Mouse (Mus musculus) stomach, embryonic 16.5 days (tissue): ENCODE results near the gene Chac2. TPM values are rescaled to one million over a fixed set of nuclear protein-coding genes. Genes with fewer than 3 reads are reported as not detected.

Experiments used
- ATAC-seq: fragments of 200-750 bp; cut with Nextera tagmentation; 2 replicates; pipeline ENCODE4 v1.8.0; 2017; ENCODE audit warnings: moderate number of reproducible peaks, moderate TSS enrichment; ENCODE audit not compliant: insufficient read depth, low FRiP score
- H3K27ac ChIP-seq: fragments of 300-500 bp; sonication (generic); 2 replicates; pipeline ENCODE4 v1.5.1; 2014; ENCODE audit warnings: low read length
- H3K27me3 ChIP-seq: fragments of 300-500 bp; sonication (generic); 2 replicates; pipeline ENCODE4 v1.6.1; 2014; ENCODE audit warnings: low read length, control low read depth, mixed read lengths; ENCODE audit not compliant: control insufficient read depth, insufficient read depth
- H3K36me3 ChIP-seq: fragments of 300-500 bp; sonication (generic); 2 replicates; pipeline ENCODE4 v1.6.1; 2014; ENCODE audit warnings: low read length; ENCODE audit not compliant: control insufficient read depth, insufficient read depth
- H3K4me1 ChIP-seq: fragments of 300-500 bp; sonication (generic); 2 replicates; pipeline ENCODE4 v1.6.1; 2014; ENCODE audit warnings: low read length, control low read depth, mixed read lengths; ENCODE audit not compliant: control insufficient read depth, insufficient read depth
- H3K4me2 ChIP-seq: fragments of 300-500 bp; sonication (generic); 2 replicates; pipeline ENCODE4 v1.6.1; 2014; ENCODE audit warnings: low read depth, low read length, mixed read lengths
- H3K4me3 ChIP-seq: fragments of 300-500 bp; sonication (generic); replicated peaks from 2 replicates; pipeline ENCODE4 v1.5.1; 2014; ENCODE audit warnings: mild to moderate bottlenecking, low read length
- H3K9ac ChIP-seq: fragments of 300-500 bp; sonication (generic); 2 replicates; pipeline ENCODE4 v1.6.1; 2014; ENCODE audit warnings: low read length
- H3K9me3 ChIP-seq: fragments of 300-500 bp; sonication (generic); replicated peaks from 2 replicates; pipeline ENCODE4 v1.6.1; 2016; ENCODE audit warnings: low read length, control low read depth; ENCODE audit not compliant: control insufficient read depth
- WGBS: fragments of 180-500 bp; shearing (Covaris S2); extraction: QIAGEN DNeasy Blood & Tissue Kit; methylation state at CpG from one replicate; pipeline ENCODE4 v1.1.7; 2014; 5-methylcytosine and 5-hydroxymethylcytosine counted together
- polyA plus RNA-seq: library from polyadenylated mRNA; unstranded; fragments of >200 nt; fragmentation: Nextera tagmentation; extraction: Ambion mirVana; gene quantifications from 2 replicates; pipeline ENCODE4 v1.2.1, GENCODE M21; 2015

Gene Chac2
- polyA plus RNA-seq, 1 experiment from 2014 or later, result 37.8 TPM

- no peaks in the 10 kb centered on the region for H3K9me3 ChIP-seq
- peak; percentile 86 for ATAC-seq
- peak overlapping the region; percentile 58 for H3K4me3 ChIP-seq
- peak overlapping the region; percentile 59 for H3K9ac ChIP-seq
- H3K36me3 ChIP-seq, result no peaks in the 10 kb centered on the region
- no peaks in the 10 kb centered on the region for H3K27me3 ChIP-seq
- peak overlapping the region; percentile 50 for H3K4me2 ChIP-seq
- H3K27ac ChIP-seq, result peak overlapping the region; percentile 82
- 1% methylated on average over 2 of the region's 2 CpGs for WGBS
- peaks cover 5% of the 10 kb centered on the region for H3K4me1 ChIP-seq
Observed at GRCm38 (mm10) chr11:30986625-30987017, 471 bp upstream of the Chac2 start.

DNA sequence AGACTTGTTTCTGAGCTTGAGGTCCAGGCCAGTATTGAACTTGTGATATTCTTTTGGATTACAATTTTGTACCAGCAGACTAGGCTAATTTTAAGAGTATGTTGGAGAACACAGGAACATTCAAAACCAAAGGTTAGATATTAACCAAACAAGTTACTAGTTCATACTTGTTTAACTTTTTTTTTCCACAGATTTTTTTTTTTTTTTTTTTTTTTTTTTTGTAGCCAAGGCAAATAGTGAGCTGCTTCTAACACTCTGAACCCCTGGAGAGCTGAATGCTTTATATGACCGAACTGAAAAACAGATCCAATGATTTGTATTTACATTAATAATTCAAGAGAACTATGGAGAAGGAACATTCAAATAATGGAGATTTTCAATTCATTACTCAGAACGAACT lies 913 bp downstream of the Chac2 start:
- WGBS, result 37% methylated on average over 2 of the region's 2 CpGs
- Histone ChIP-seq H3K4me2 (peak overlapping the region; percentile 50; the same call in 1 of the 2 replicates), H3K27ac (no peak overlapping the region), H3K36me3 (no peaks in the 10 kb centered on the region), H3K4me3 (peak overlapping the region; percentile 8; the same call in 1 of the 2 replicates), H3K4me1 (peaks cover 5% of the 10 kb centered on the region), H3K9ac (no peak overlapping the region), H3K9me3 (no peaks in the 10 kb centered on the region), H3K27me3 (no peaks in the 10 kb centered on the region)
- ATAC-seq, result no peak

DNA sequence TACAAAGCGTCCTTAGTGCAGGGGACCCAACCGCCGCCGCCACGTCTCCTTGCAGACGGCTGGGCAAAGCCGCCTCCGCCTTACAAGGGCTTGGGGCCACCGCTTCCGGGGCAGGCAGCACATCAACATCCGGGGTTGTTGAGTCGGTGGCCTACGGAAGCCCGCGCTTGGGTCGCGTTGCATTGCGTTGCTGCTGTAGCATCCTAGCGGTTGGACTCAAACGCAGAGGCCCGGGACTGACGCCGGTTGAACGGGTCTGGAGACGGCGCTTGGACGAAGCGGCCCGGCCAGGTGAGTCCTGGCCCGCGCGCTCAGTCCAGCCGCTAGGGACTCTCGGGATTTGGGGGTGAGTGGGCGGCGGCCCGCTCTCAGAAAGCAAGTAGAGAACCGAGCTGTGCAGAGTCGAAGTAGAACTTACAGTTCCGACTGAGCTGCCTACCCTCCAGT lies 31.8 kb downstream of the Chac2 start, which contains the start of gene Erlec1:
Gene Erlec1, minus strand, starts transcription at position 57 of the 447 bp plus-strand sequence.
- peak within 1 kb of the TSS; percentile 87 for H3K27ac ChIP-seq
- peaks cover 7% of the 10 kb centered on the region for H3K4me1 ChIP-seq
- no peaks in the 10 kb centered on the region for H3K27me3 ChIP-seq
- H3K4me2 ChIP-seq, result peak within 1 kb of the TSS; percentile 83
- no peaks in the 10 kb centered on the region for H3K9me3 ChIP-seq
- peak; percentile 95 for ATAC-seq
- peak within 1 kb of the TSS; percentile 92 for H3K4me3 ChIP-seq
- H3K9ac ChIP-seq, result peak within 1 kb of the TSS; percentile 93
- under 1% methylated on average over 40 of the region's 40 CpGs for WGBS
- no peaks in the 10 kb centered on the region; the same call in 1 of the 2 replicates for H3K36me3 ChIP-seq

DNA sequence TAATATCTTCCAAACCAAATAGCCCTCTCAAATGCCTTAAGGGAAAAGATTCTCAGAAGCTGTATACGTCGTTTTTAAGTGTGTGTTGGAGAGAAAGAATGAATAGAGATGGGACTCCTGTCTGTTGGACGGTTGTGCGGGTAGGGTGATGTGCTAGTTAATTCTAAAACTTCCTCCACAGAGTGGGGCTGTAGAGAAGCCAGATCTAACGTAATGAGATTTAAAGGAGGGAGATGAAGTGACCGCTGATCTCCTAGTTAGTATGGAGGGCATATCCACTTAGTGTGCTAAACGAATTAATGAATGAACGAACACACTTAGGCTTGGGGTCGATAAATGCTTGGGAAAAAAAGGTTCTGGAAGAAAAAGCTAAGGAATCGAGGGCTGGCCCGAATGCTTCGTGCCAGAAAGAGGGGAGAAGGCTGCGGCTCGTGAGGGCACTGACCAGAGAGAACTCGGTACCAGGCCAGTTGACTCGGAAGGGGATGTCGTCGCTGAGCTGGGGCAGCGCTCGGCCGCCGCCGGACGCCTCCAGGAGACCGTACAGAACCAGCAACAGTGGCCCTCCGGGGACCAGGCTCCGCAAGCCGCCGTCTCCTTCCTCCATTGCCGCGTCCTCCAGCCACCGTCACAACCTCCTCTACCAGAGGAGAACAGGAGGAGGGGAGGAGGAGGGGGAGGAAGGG lies 32.5 kb downstream of the Chac2 start:
- peak; percentile 85 for ATAC-seq
- under 1% methylated on average over 29 of the region's 32 CpGs for WGBS
- H3K9me3 ChIP-seq, result no peaks in the 10 kb centered on the region
- peak overlapping the region; percentile 93 for H3K9ac ChIP-seq
- H3K27me3 ChIP-seq, result no peaks in the 10 kb centered on the region
- H3K4me1 ChIP-seq, result peaks cover 7% of the 10 kb centered on the region
- peak overlapping the region; percentile 74 for H3K4me2 ChIP-seq
- H3K36me3 ChIP-seq, result peaks cover 5% of the 10 kb centered on the region; the same call in 1 of the 2 replicates
- H3K27ac ChIP-seq, result peak overlapping the region; percentile 87
- peak overlapping the region; percentile 92 for H3K4me3 ChIP-seq

DNA sequence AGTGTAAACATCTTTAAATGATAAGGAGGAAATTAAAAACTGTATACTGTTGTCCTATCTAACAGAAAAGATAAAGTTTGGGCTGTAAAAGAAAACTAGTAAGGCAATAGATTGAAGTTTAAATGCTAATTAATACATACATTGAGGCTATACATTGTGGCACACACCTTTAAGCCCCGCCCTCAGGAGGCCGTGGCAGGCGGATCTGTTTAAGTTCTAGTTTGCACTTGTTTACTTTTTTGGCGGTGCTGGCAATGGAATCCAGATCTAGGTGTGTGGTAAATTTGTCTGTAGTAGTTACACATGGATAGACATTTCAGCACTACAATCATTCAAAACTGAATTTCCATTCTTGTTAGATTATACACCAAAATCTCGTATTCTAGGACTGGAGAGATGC lies 33.3 kb downstream of the Chac2 start:
- H3K27me3 ChIP-seq, result no peaks in the 10 kb centered on the region
- no peak overlapping the region for H3K9ac ChIP-seq
- H3K9me3 ChIP-seq, result no peaks in the 10 kb centered on the region
- H3K4me2 ChIP-seq, result peak overlapping the region; percentile 74
- peaks cover 10% of the 10 kb centered on the region for H3K36me3 ChIP-seq
- 42% methylated on average over 5 of the region's 5 CpGs for WGBS
- peak overlapping the region; percentile 92 for H3K4me3 ChIP-seq
- no peak overlapping the region for H3K27ac ChIP-seq
- H3K4me1 ChIP-seq, result peaks cover 7% of the 10 kb centered on the region
- ATAC-seq, result no peak

DNA sequence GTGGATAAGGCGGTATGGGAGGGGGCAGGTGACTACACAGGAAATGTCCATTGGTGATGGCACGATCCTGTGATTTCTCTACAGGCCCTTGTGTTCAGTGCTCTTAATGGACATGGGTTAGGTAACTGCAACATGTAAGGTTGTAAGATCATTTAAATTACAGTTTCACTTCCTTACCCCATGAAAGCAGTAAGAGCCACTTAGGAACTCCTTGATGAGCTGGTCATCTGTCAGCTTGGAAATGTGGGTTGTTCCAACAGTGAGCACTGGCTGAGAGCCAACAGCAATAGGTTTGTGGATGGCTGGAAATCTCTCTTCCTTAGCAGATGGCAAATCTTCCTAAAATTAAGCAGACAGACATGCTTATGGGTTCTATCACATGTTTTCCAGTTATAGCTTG lies 42.6 kb downstream of the Chac2 start:
- Histone ChIP-seq H3K9me3 (no peaks in the 10 kb centered on the region), H3K36me3 (peaks cover 33% of the 10 kb centered on the region), H3K4me2 (no peak overlapping the region), H3K4me1 (no peaks in the 10 kb centered on the region), H3K27ac (no peak overlapping the region), H3K4me3 (no peak overlapping the region), H3K9ac (no peak overlapping the region), H3K27me3 (no peaks in the 10 kb centered on the region)
- 94% methylated on average over 2 of the region's 2 CpGs for WGBS
- no peak for ATAC-seq

GRCm38 (mm10) chr11:30928498-30928897 lies 57.7 kb downstream of the Chac2 start:
- no peak for ATAC-seq

DNA sequence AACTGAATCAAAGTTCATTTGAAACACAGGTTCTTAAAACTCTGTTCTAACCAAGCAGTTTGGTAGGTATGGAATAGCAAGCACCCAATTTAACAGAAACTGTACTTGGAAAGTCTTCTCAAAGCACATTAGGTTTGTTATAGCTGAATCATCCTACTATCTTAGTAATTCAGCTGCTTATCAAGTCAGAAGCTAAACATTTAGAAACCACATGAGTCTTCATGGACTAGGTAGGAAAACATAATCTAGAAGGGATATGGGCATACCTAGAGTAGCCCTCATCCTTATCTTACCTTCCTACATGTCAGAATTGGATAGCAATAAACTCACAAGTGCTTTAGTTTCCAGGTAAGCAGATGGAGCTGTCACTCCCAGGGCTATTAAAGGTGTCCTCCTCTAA lies 58.1 kb downstream of the Chac2 start:
- Histone ChIP-seq H3K4me3 (no peak overlapping the region), H3K9me3 (no peaks in the 10 kb centered on the region), H3K4me2 (no peak overlapping the region), H3K27ac (no peak overlapping the region), H3K4me1 (no peaks in the 10 kb centered on the region), H3K27me3 (no peaks in the 10 kb centered on the region), H3K9ac (no peak overlapping the region), H3K36me3 (peaks cover 13% of the 10 kb centered on the region; the same call in 1 of the 2 replicates)
- ATAC-seq, result no peak

More at GRCm38 (mm10) chr11:30928498-30928897, 57.7 kb downstream of the Chac2 start:
- Histone ChIP-seq H3K27ac (no peak overlapping the region), H3K9me3 (no peaks in the 10 kb centered on the region), H3K9ac (no peak overlapping the region), H3K4me1 (no peaks in the 10 kb centered on the region), H3K4me3 (no peak overlapping the region), H3K36me3 (peaks cover 13% of the 10 kb centered on the region; the same call in 1 of the 2 replicates), H3K4me2 (no peak overlapping the region), H3K27me3 (no peaks in the 10 kb centered on the region)
- WGBS, result 94% methylated on average over 1 of the region's 1 CpGs
